ENCODE assay signal across 8 mouse cellular contexts in the genomic region with DNA sequence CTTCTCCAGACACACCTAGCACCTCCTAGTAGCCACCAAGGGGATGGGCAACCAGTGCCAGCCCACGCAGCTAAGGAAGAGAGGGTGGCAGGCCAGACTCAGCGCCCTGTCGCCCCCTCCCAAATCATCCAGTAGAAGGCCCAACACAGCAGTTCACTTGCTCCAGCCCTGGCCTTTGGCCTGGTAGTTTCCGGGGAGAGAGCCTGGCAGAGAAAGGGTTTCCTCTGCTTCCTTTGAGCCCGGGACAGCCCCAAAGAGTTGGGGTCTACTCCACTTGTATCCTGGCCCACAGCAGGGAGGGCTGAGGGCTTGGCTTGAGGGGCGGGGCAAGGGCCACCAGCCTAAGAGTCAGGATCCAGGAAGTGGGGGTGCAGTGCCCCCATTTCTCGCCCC. TPM values are rescaled to one million over a fixed set of nuclear protein-coding genes. Genes with fewer than 3 reads are reported as not detected.
DNase-seq lines count a peak whose midpoint lies in the region; ATAC-seq and TF ChIP-seq lines count a peak whose summit lies in the region.

No protein-coding gene starts in this region.

- H3K36me3 ChIP-seq in heart, embryonic 16.5 days (ENCODE audit: control insufficient read depth, insufficient read depth), result peaks cover 19% of the 10 kb centered on the region
- H3K36me3 ChIP-seq in embryonic facial prominence, embryonic 13.5 days, result peaks cover 43% of the 10 kb centered on the region
- H3K36me3 ChIP-seq in intestine, embryonic 14.5 days (ENCODE audit: control insufficient read depth, insufficient read depth, low read length), result peaks cover 36% of the 10 kb centered on the region
- peaks cover 23% of the 10 kb centered on the region for H3K36me3 ChIP-seq in midbrain, postnatal 0 days (ENCODE audit: insufficient read depth, low read length)

- no peaks in the 10 kb centered on the region for H3K9me3 ChIP-seq in heart, embryonic 16.5 days (replicated peaks; ENCODE audit: control insufficient read depth, low read length)
- no peaks in the 10 kb centered on the region for H3K9me3 ChIP-seq in embryonic facial prominence, embryonic 13.5 days
- H3K9me3 ChIP-seq in intestine, embryonic 14.5 days (ENCODE audit: control insufficient read depth, low read length), result no peaks in the 10 kb centered on the region
- no peaks in the 10 kb centered on the region for H3K9me3 ChIP-seq in midbrain, postnatal 0 days (ENCODE audit: low read length)

- H3K27me3 ChIP-seq in heart, embryonic 16.5 days (ENCODE audit: control insufficient read depth, insufficient read depth, low read length), result no peaks in the 10 kb centered on the region
- peaks cover 44% of the 10 kb centered on the region for H3K27me3 ChIP-seq in embryonic facial prominence, embryonic 13.5 days
- H3K27me3 ChIP-seq in intestine, embryonic 14.5 days (replicated peaks; ENCODE audit: control insufficient read depth, insufficient read depth, low read length), result peaks cover 13% of the 10 kb centered on the region
- H3K27me3 ChIP-seq in midbrain, postnatal 0 days (ENCODE audit: insufficient read depth, low read length), result no peaks in the 10 kb centered on the region

- intact Hi-C loops in heart, postnatal 10 days (cut with DNase I), result no loop called here

- DNase-seq in heart, postnatal 10 days, result no peak
- peak; percentile 59 for DNase-seq in intestine, embryonic 14.5 days (ENCODE audit: low spot score)
- DNase-seq in midbrain, postnatal 0 days (ENCODE audit: low spot score), result no peak
- DNase-seq in yolk sac, embryonic 10.5 days (ENCODE audit: low spot score), result no peak
- DNase-seq in spleen, postnatal 10 days (ENCODE audit: low spot score in 2 of 2), result no peak
- no peak for DNase-seq in adrenal gland, adult 18-20 months (ENCODE audit: low spot score in 2 of 2)

- TF ChIP-seq CTCF in midbrain, postnatal 0 days (IDR thresholded peaks at IDR 0.05), result no peak

- H3K27ac ChIP-seq in heart, embryonic 16.5 days (ENCODE audit: low read length), result peak overlapping the region; percentile 53
- 0 out of 2 replicates have a peak overlapping the region, but pooled peaks have one; percentile 7 for H3K27ac ChIP-seq in embryonic facial prominence, embryonic 13.5 days
- 0 out of 2 replicates have a peak overlapping the region, but pooled peaks have one; percentile 27 for H3K27ac ChIP-seq in intestine, embryonic 14.5 days (ENCODE audit: low read depth)
- peak overlapping the region; percentile 13; the same call in 1 of the 2 replicates for H3K27ac ChIP-seq in midbrain, postnatal 0 days (ENCODE audit: low read depth, low read length)

- peak overlapping the region; percentile 58 for H3K9ac ChIP-seq in heart, embryonic 16.5 days (ENCODE audit: low read length)
- peak overlapping the region; percentile 61 for H3K9ac ChIP-seq in embryonic facial prominence, embryonic 13.5 days
- H3K9ac ChIP-seq in intestine, embryonic 14.5 days (ENCODE audit: low read length), result 0 out of 2 replicates have a peak overlapping the region, but pooled peaks have one; percentile 16
- peak overlapping the region; percentile 5; the same call in 1 of the 2 replicates for H3K9ac ChIP-seq in midbrain, postnatal 0 days (replicated peaks; ENCODE audit: low read length, poor library complexity, severe bottlenecking)

- H3K4me2 ChIP-seq in heart, embryonic 16.5 days (ENCODE audit: low read depth, low read length), result peak overlapping the region; percentile 59
- H3K4me2 ChIP-seq in embryonic facial prominence, embryonic 13.5 days, result peak overlapping the region; percentile 41
- H3K4me2 ChIP-seq in intestine, embryonic 14.5 days (ENCODE audit: low read length), result peak overlapping the region; percentile 45
- H3K4me2 ChIP-seq in midbrain, postnatal 0 days (ENCODE audit: low read depth, low read length, poor library complexity, severe bottlenecking), result peak overlapping the region; percentile 18

- peak overlapping the region; percentile 29 for H3K4me3 ChIP-seq in heart, embryonic 16.5 days (ENCODE audit: low read length)
- 0 out of 2 replicates have a peak overlapping the region, but pooled peaks have one; percentile 1 for H3K4me3 ChIP-seq in embryonic facial prominence, embryonic 13.5 days
- 0 out of 2 replicates have a peak overlapping the region, but pooled peaks have one; percentile 10 for H3K4me3 ChIP-seq in intestine, embryonic 14.5 days (ENCODE audit: low read depth, low read length)
- H3K4me3 ChIP-seq in midbrain, postnatal 0 days (ENCODE audit: low read depth, low read length), result 0 out of 2 replicates have a peak overlapping the region, but pooled peaks have one; percentile 8

- 54% methylated on average over 7 of the region's 7 CpGs for WGBS in heart, embryonic 16.5 days
- 35% methylated on average over 7 of the region's 7 CpGs for WGBS in embryonic facial prominence, embryonic 13.5 days
- 50% methylated on average over 7 of the region's 7 CpGs for WGBS in intestine, embryonic 14.5 days
- 41% methylated on average over 7 of the region's 7 CpGs for WGBS in midbrain, postnatal 0 days

- ATAC-seq in heart, embryonic 16.5 days (replicated peaks; ENCODE audit: extremely low read depth, insufficient read depth, low FRiP score), result 0 out of 2 replicates have a peak, but pooled peaks have one; percentile 5
- no peak for ATAC-seq in embryonic facial prominence, embryonic 13.5 days (ENCODE audit: insufficient number of reproducible peaks, insufficient read depth, low FRiP score, low TSS enrichment, low read depth)
- ATAC-seq in intestine, embryonic 14.5 days (replicated peaks; ENCODE audit: low FRiP score, low TSS enrichment, low read depth), result no peak
- ATAC-seq in midbrain, postnatal 0 days (ENCODE audit: low FRiP score), result no peak

- H3K4me1 ChIP-seq in heart, embryonic 16.5 days (ENCODE audit: control insufficient read depth, insufficient read depth, low read length), result peaks cover 45% of the 10 kb centered on the region
- H3K4me1 ChIP-seq in embryonic facial prominence, embryonic 13.5 days, result peaks cover 63% of the 10 kb centered on the region
- peaks cover 56% of the 10 kb centered on the region for H3K4me1 ChIP-seq in intestine, embryonic 14.5 days (replicated peaks; ENCODE audit: control insufficient read depth, insufficient read depth, low read length)
- peaks cover 40% of the 10 kb centered on the region for H3K4me1 ChIP-seq in midbrain, postnatal 0 days (ENCODE audit: insufficient read depth, low read length)

RNA-seq across cellular contexts. Expression of a gene that starts 6.6 kb away (rescaled TPM):
- 11.5 and 12.6 TPM in 2 replicates for polyA plus RNA-seq in heart, embryonic 16.5 days (2015; fragmentation: Nextera tagmentation; extraction: Ambion mirVana)
- 10 to 100 TPM; 22.1 to 22.6 TPM for total RNA-seq in heart, postnatal 10 days (2021)
- 13.0 and 14.4 TPM in 2 replicates for polyA plus RNA-seq in embryonic facial prominence, embryonic 13.5 days (2015; fragmentation: Nextera tagmentation; extraction: Ambion mirVana)
- polyA plus RNA-seq in intestine, embryonic 14.5 days (2014; fragmentation: Nextera tagmentation; extraction: Ambion mirVana), result 9.9 and 10.5 TPM in 2 replicates
- total RNA-seq in midbrain, postnatal 0 days (2014; rRNA removed), result 48.6 and 53.4 TPM in 2 replicates
- 30.5 TPM in 2 replicates for polyA plus RNA-seq in midbrain, postnatal 0 days (2015; fragmentation: Nextera tagmentation; extraction: Ambion mirVana)
- total RNA-seq in adrenal gland, adult 18-20 months (2021), result 100 to 1,000 TPM; 115 to 163 TPM

RNA-seq across cellular contexts. Expression of a gene that starts 38.7 kb away (rescaled TPM):
- 7.0 and 7.5 TPM in 2 replicates for polyA plus RNA-seq in heart, embryonic 16.5 days (2015; fragmentation: Nextera tagmentation; extraction: Ambion mirVana)
- total RNA-seq in heart, postnatal 10 days (2021), result 1 to 10 TPM; 5.6 to 7.5 TPM
- 6.8 and 10.7 TPM in 2 replicates for polyA plus RNA-seq in embryonic facial prominence, embryonic 13.5 days (2015; fragmentation: Nextera tagmentation; extraction: Ambion mirVana)
- polyA plus RNA-seq in intestine, embryonic 14.5 days (2014; fragmentation: Nextera tagmentation; extraction: Ambion mirVana), result 7.7 and 11.4 TPM in 2 replicates
- total RNA-seq in midbrain, postnatal 0 days (2014; rRNA removed), result 14.9 and 15.5 TPM in 2 replicates
- polyA plus RNA-seq in midbrain, postnatal 0 days (2015; fragmentation: Nextera tagmentation; extraction: Ambion mirVana), result 6.8 and 7.6 TPM in 2 replicates
- total RNA-seq in adrenal gland, adult 18-20 months (2021), result 10 to 100 TPM; 12.2 to 16.7 TPM

RNA-seq across cellular contexts. Expression of a gene that starts 56.7 kb away (rescaled TPM):
- polyA plus RNA-seq in heart, embryonic 16.5 days (2015; fragmentation: Nextera tagmentation; extraction: Ambion mirVana), result 15.0 and 15.3 TPM in 2 replicates
- total RNA-seq in heart, postnatal 10 days (2021), result 1 to 10 TPM; 5.2 to 6.8 TPM
- 54.4 and 64.8 TPM in 2 replicates for polyA plus RNA-seq in embryonic facial prominence, embryonic 13.5 days (2015; fragmentation: Nextera tagmentation; extraction: Ambion mirVana)
- polyA plus RNA-seq in intestine, embryonic 14.5 days (2014; fragmentation: Nextera tagmentation; extraction: Ambion mirVana), result 31.5 and 32.0 TPM in 2 replicates
- 9.6 and 10.6 TPM in 2 replicates for total RNA-seq in midbrain, postnatal 0 days (2014; rRNA removed)
- 5.6 and 6.7 TPM in 2 replicates for polyA plus RNA-seq in midbrain, postnatal 0 days (2015; fragmentation: Nextera tagmentation; extraction: Ambion mirVana)
- total RNA-seq in adrenal gland, adult 18-20 months (2021), result 1 to 10 TPM; 3.1 to 6.6 TPM

Comparison
In these comparisons a context has a peak if more than half of its experiments do, and no peak if none do; other contexts are left out.
1. H3K9ac ChIP-seq: peak in every context shown above with its lines; median percentile 61 in embryonic facial prominence, embryonic 13.5 days; 58 in heart, embryonic 16.5 days; 16 in intestine, embryonic 14.5 days; 5 in midbrain, postnatal 0 days.